Mouse (Mus musculus) liver, embryonic 14.5 days (tissue): Measurements from ENCODE around the gene Hpgds.

ENCODE experiments used
- CTCF ChIP-seq: IDR thresholded peaks from 2 replicates; pipeline ENCODE4 v1.5.1; 2016; ENCODE audit warnings: antibody characterized with exemption, low read depth, control low read depth
- EP300 ChIP-seq: IDR thresholded peaks from 2 replicates; pipeline ENCODE4 v1.6.1; 2016; ENCODE audit warnings: antibody characterized with exemption, low read depth

- TF ChIP-seq EP300 (no peak), CTCF (no peak)
These were observed 6.9 kb downstream of the Hpgds start for GRCm38 (mm10) chr6:65137802-65138201.
